9 mouse cellular contexts compared by ENCODE assay signal in the genomic region with DNA sequence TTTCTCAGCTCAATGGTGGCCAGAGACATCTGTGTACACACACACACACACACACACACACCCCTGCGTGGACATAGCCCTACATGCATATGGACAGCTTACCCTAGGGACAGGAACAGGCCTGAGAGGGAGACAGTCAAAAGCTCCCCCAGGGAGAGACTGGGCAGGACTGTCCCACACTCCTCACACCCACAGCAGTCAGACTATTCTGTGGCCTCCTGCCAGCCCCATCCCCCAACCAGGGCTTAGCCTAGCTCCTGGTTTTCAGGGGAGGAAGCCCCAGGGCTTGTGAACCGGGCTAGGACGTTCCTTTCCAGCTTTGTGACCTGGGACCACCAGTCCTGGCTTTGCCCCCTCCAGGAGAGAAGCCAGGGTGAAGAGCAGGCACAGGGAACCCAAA. TPM values are rescaled to one million over a fixed set of nuclear protein-coding genes. Genes with fewer than 3 reads are reported as not detected.
DNase-seq lines count a peak whose midpoint lies in the region; ATAC-seq and TF ChIP-seq lines count a peak whose summit lies in the region.
"Had no signal": no experiment of that assay in that cellular context is flagged by ENCODE, and none has a peak within 500 bp of the region (broad histone marks: within the 10 kb centered on the region; RNA-seq: fewer than 3 reads in every experiment).

No protein-coding gene starts in this region.

- H3K27me3 ChIP-seq in lung, embryonic 14.5 days (ENCODE audit: insufficient read depth, low read length) = no peaks in the 10 kb centered on the region
- H3K27me3 ChIP-seq in forebrain, embryonic 16.5 days (replicated peaks; ENCODE audit: control insufficient read depth, insufficient read depth, low read length) = no peaks in the 10 kb centered on the region
- no peaks in the 10 kb centered on the region for H3K27me3 ChIP-seq in hindbrain, postnatal 0 days (ENCODE audit: insufficient read depth, low read length)
- no peaks in the 10 kb centered on the region for H3K27me3 ChIP-seq in neural tube, embryonic 12.5 days (replicated peaks)

- peak overlapping the region; percentile 87 for H3K27ac ChIP-seq in lung, embryonic 14.5 days (ENCODE audit: low read depth)
- H3K27ac ChIP-seq in forebrain, embryonic 16.5 days (ENCODE audit: low read length) = no peak overlapping the region
- H3K27ac ChIP-seq in hindbrain, postnatal 0 days = 0 out of 2 replicates have a peak overlapping the region, but pooled peaks have one; percentile 32
- H3K27ac ChIP-seq in neural tube, embryonic 12.5 days = peak overlapping the region; percentile 54

- no peaks in the 10 kb centered on the region for H3K9me3 ChIP-seq in lung, embryonic 14.5 days (ENCODE audit: low read depth, low read length)
- no peaks in the 10 kb centered on the region for H3K9me3 ChIP-seq in forebrain, embryonic 16.5 days (ENCODE audit: control insufficient read depth, low read length)
- no peaks in the 10 kb centered on the region for H3K9me3 ChIP-seq in hindbrain, postnatal 0 days (ENCODE audit: low read length)
- no peaks in the 10 kb centered on the region for H3K9me3 ChIP-seq in neural tube, embryonic 12.5 days

- no peaks in the 10 kb centered on the region for H3K36me3 ChIP-seq in lung, embryonic 14.5 days (ENCODE audit: insufficient read depth)
- H3K36me3 ChIP-seq in forebrain, embryonic 16.5 days (ENCODE audit: control insufficient read depth, insufficient read depth) = no peaks in the 10 kb centered on the region
- no peaks in the 10 kb centered on the region for H3K36me3 ChIP-seq in hindbrain, postnatal 0 days (ENCODE audit: insufficient read depth, low read length)
- no peaks in the 10 kb centered on the region for H3K36me3 ChIP-seq in neural tube, embryonic 12.5 days

- ATAC-seq in lung, embryonic 14.5 days (ENCODE audit: insufficient read depth) = peak; percentile 81
- ATAC-seq in forebrain, embryonic 16.5 days = 0 out of 2 replicates have a peak, but pooled peaks have one; percentile 24
- 0 out of 2 replicates have a peak, but pooled peaks have one; percentile 16 for ATAC-seq in hindbrain, postnatal 0 days
- no peak for ATAC-seq in neural tube, embryonic 12.5 days (ENCODE audit: low FRiP score, low read depth)

- WGBS in lung, embryonic 14.5 days = 9% methylated on average over 3 of the region's 3 CpGs
- WGBS in lung, adult 2 months = 20% methylated on average over 3 of the region's 3 CpGs
- 15% methylated on average over 3 of the region's 3 CpGs for WGBS in forebrain, embryonic 16.5 days
- WGBS in hindbrain, postnatal 0 days = 11% methylated on average over 3 of the region's 3 CpGs
- WGBS in neural tube, embryonic 12.5 days = 31% methylated on average over 3 of the region's 3 CpGs

- no peak overlapping the region for H3K9ac ChIP-seq in lung, embryonic 14.5 days
- H3K9ac ChIP-seq in forebrain, embryonic 16.5 days (replicated peaks; ENCODE audit: low read depth, low read length) = no peak overlapping the region
- no peak overlapping the region for H3K9ac ChIP-seq in hindbrain, postnatal 0 days (replicated peaks; ENCODE audit: low read length)
- H3K9ac ChIP-seq in neural tube, embryonic 12.5 days = peak overlapping the region; percentile 47; the same call in 1 of the 2 replicates

- no peak for TF ChIP-seq POLR2A in lung, adult 2 months (IDR thresholded peaks at IDR 0.05; ENCODE audit: borderline replicate concordance, extremely low read depth, low read depth, low read length)

- peak overlapping the region; percentile 33 for H3K4me2 ChIP-seq in lung, embryonic 14.5 days
- no peak overlapping the region for H3K4me2 ChIP-seq in forebrain, embryonic 16.5 days (ENCODE audit: low read length)
- no peak overlapping the region for H3K4me2 ChIP-seq in hindbrain, postnatal 0 days (ENCODE audit: low read depth, low read length)
- peak overlapping the region; percentile 40 for H3K4me2 ChIP-seq in neural tube, embryonic 12.5 days (replicated peaks)

- peak; percentile 85 for DNase-seq in lung, embryonic 14.5 days
- DNase-seq in lung, adult 2 months = no peak
- DNase-seq in hindbrain, postnatal 0 days (ENCODE audit: low spot score) = peak; percentile 55
- no peak for DNase-seq in thymus, postnatal 36 days
- no peak for DNase-seq in Muller cell, postnatal 12 days (ENCODE audit: inconsistent ontology term)

- H3K4me1 ChIP-seq in lung, embryonic 14.5 days (ENCODE audit: insufficient read depth) = peaks cover 31% of the 10 kb centered on the region
- H3K4me1 ChIP-seq in lung, adult 2 months (ENCODE audit: control insufficient read depth, insufficient read depth, low read length) = no peaks in the 10 kb centered on the region
- peaks cover 44% of the 10 kb centered on the region for H3K4me1 ChIP-seq in forebrain, embryonic 16.5 days (replicated peaks; ENCODE audit: control insufficient read depth, insufficient read depth, low read length)
- H3K4me1 ChIP-seq in hindbrain, postnatal 0 days (ENCODE audit: insufficient read depth, low read length) = peaks cover 32% of the 10 kb centered on the region
- H3K4me1 ChIP-seq in neural tube, embryonic 12.5 days = peaks cover 62% of the 10 kb centered on the region

- H3K4me3 ChIP-seq in lung, embryonic 14.5 days (ENCODE audit: low read depth, low read length) = no peak overlapping the region
- no peak overlapping the region for H3K4me3 ChIP-seq in lung, adult 2 months (replicated peaks; ENCODE audit: extremely low read depth, low read depth, low read length)
- no peak overlapping the region for H3K4me3 ChIP-seq in forebrain, embryonic 16.5 days (replicated peaks; ENCODE audit: low read length)
- H3K4me3 ChIP-seq in hindbrain, postnatal 0 days (ENCODE audit: low read length) = no peak overlapping the region
- no peak overlapping the region for H3K4me3 ChIP-seq in neural tube, embryonic 12.5 days

- TF ChIP-seq CTCF in lung, embryonic 14.5 days (IDR thresholded peaks at IDR 0.05; ENCODE audit: low read depth) = no peak
- no peak for TF ChIP-seq CTCF in lung, adult 2 months (IDR thresholded peaks at IDR 0.05; ENCODE audit: insufficient read depth, low read length)
- TF ChIP-seq CTCF in hindbrain, postnatal 0 days (IDR thresholded peaks at IDR 0.05; ENCODE audit: low read depth) = no peak

RNA-seq across cellular contexts. Expression of a gene that starts 17.4 kb away (rescaled TPM):
- 3.6 and 4.4 TPM in 2 replicates for polyA plus RNA-seq in lung, embryonic 14.5 days (2014; fragmentation: Nextera tagmentation; extraction: Ambion mirVana)
- 1.9 and 3.2 TPM in 2 replicates for polyA plus RNA-seq in lung, adult 2 months (2012; rRNA removed)
- 12.4 and 14.7 TPM in 2 replicates for polyA plus RNA-seq in forebrain, embryonic 16.5 days (2015; fragmentation: Nextera tagmentation; extraction: Ambion mirVana)
- 82.1 and 111 TPM in 2 replicates for total RNA-seq in hindbrain, postnatal 0 days (2014; rRNA removed)
- 4.8 and 5.7 TPM in 2 replicates for polyA plus RNA-seq in hindbrain, postnatal 0 days (2015; fragmentation: Nextera tagmentation; extraction: Ambion mirVana)
- polyA plus RNA-seq in neural tube, embryonic 12.5 days (2016; fragmentation: Nextera tagmentation; extraction: Ambion mirVana) = 13.0 and 15.2 TPM in 2 replicates

RNA-seq across cellular contexts. Expression of a gene that starts 38.2 kb away (rescaled TPM):
- 0.18 and 0.20 TPM in 2 replicates for polyA plus RNA-seq in lung, embryonic 14.5 days (2014; fragmentation: Nextera tagmentation; extraction: Ambion mirVana)
- 11.4 and 11.9 TPM in 2 replicates for polyA plus RNA-seq in lung, adult 2 months (2012; rRNA removed)
- polyA plus RNA-seq in forebrain, embryonic 16.5 days (2015; fragmentation: Nextera tagmentation; extraction: Ambion mirVana) = 0.80 and 0.88 TPM in 2 replicates
- 5.7 and 7.4 TPM in 2 replicates for total RNA-seq in hindbrain, postnatal 0 days (2014; rRNA removed)
- 2.3 and 3.2 TPM in 2 replicates for polyA plus RNA-seq in hindbrain, postnatal 0 days (2015; fragmentation: Nextera tagmentation; extraction: Ambion mirVana)
- polyA plus RNA-seq in neural tube, embryonic 12.5 days (2016; fragmentation: Nextera tagmentation; extraction: Ambion mirVana) = 0.38 and 0.51 TPM in 2 replicates
- total RNA-seq: monocyte, adult 5-6 weeks had no signal
- polyA plus RNA-seq: kidney, postnatal 0 days had no signal

RNA-seq across cellular contexts. Expression of a gene that starts 47.1 kb away (rescaled TPM):
- polyA plus RNA-seq in lung, embryonic 14.5 days (2014; fragmentation: Nextera tagmentation; extraction: Ambion mirVana) = 0.25 and 0.31 TPM in 2 replicates
- 0.17 and 0.65 TPM in 2 replicates for polyA plus RNA-seq in lung, adult 2 months (2012; rRNA removed)
- 0.36 TPM in 1 of 2 replicates, not detected in the other for polyA plus RNA-seq in forebrain, embryonic 16.5 days (2015; fragmentation: Nextera tagmentation; extraction: Ambion mirVana)
- total RNA-seq in hindbrain, postnatal 0 days (2014; rRNA removed) = 0.21 TPM in 1 of 2 replicates, not detected in the other
- polyA plus RNA-seq in hindbrain, postnatal 0 days (2015; fragmentation: Nextera tagmentation; extraction: Ambion mirVana) = 0.65 and 1.5 TPM in 2 replicates
- polyA plus RNA-seq in neural tube, embryonic 12.5 days (2016; fragmentation: Nextera tagmentation; extraction: Ambion mirVana) = 0.31 and 0.43 TPM in 2 replicates
- total RNA-seq: monocyte, adult 5-6 weeks had no signal

RNA-seq across cellular contexts. Expression of a gene that starts 50.1 kb away (rescaled TPM):
- 1.3 and 2.4 TPM in 2 replicates for polyA plus RNA-seq in lung, embryonic 14.5 days (2014; fragmentation: Nextera tagmentation; extraction: Ambion mirVana)
- polyA plus RNA-seq in lung, adult 2 months (2012; rRNA removed) = 6.4 and 6.5 TPM in 2 replicates
- polyA plus RNA-seq in forebrain, embryonic 16.5 days (2015; fragmentation: Nextera tagmentation; extraction: Ambion mirVana) = 0.39 TPM in 1 of 2 replicates, not detected in the other
- 0.21 TPM in 1 of 2 replicates, not detected in the other for total RNA-seq in hindbrain, postnatal 0 days (2014; rRNA removed)
- polyA plus RNA-seq in hindbrain, postnatal 0 days (2015; fragmentation: Nextera tagmentation; extraction: Ambion mirVana) = 0.72 and 1.8 TPM in 2 replicates
- polyA plus RNA-seq in neural tube, embryonic 12.5 days (2016; fragmentation: Nextera tagmentation; extraction: Ambion mirVana) = not detected in 2 replicates
- total RNA-seq: monocyte, adult 5-6 weeks had no signal

Comparison
In these comparisons a context has a peak if more than half of its experiments do, and no peak if none do; other contexts are left out.
1. DNase-seq: peak in lung, embryonic 14.5 days (single experiment) and hindbrain, postnatal 0 days (single experiment); none in lung, adult 2 months (single experiment), thymus, postnatal 36 days (0 of 2) and Muller cell, postnatal 12 days (single experiment).
2. H3K4me2 ChIP-seq: peak in lung, embryonic 14.5 days (single experiment) and neural tube, embryonic 12.5 days (single experiment); none in forebrain, embryonic 16.5 days (single experiment) and hindbrain, postnatal 0 days (single experiment).